Mouse (Mus musculus) heart, postnatal 0 days (tissue): Measurements from ENCODE around the gene Gm28897. TPM values are rescaled to one million over a fixed set of nuclear protein-coding genes. Genes with fewer than 3 reads are reported as not detected.
"Not testable (repeated sequence)": the region's sequence is repeated elsewhere in the genome, so short reads cannot be mapped to it uniquely, and the experiment has no call there.

Source experiments
- ATAC-seq: fragments of 200-750 bp; cut with Nextera tagmentation; 2 replicates; pipeline ENCODE4 v1.8.0; 2017; ENCODE audit warnings: low read depth, moderate number of reproducible peaks, moderate library complexity; ENCODE audit not compliant: insufficient read depth
- DNase-seq: peaks from one replicate; pipeline ENCODE4 v3.0.0-alpha.2; 2016; ENCODE audit warnings: low spot score
- H3K27ac ChIP-seq: fragments of 300-500 bp; sonication (generic); 2 replicates; pipeline ENCODE4 v1.5.1; 2014; ENCODE audit warnings: low read depth, mild to moderate bottlenecking
- H3K27me3 ChIP-seq: fragments of 300-500 bp; sonication (generic); 2 replicates; pipeline ENCODE4 v1.6.1; 2014; ENCODE audit warnings: low read length, mixed read lengths; ENCODE audit not compliant: control insufficient read depth, insufficient read depth
- H3K36me3 ChIP-seq: fragments of 300-500 bp; sonication (generic); replicated peaks from 2 replicates; pipeline ENCODE4 v1.6.1; 2014; ENCODE audit warnings: low read length, mixed read lengths; ENCODE audit not compliant: control insufficient read depth, insufficient read depth
- H3K4me1 ChIP-seq: fragments of 300-500 bp; sonication (generic); 2 replicates; pipeline ENCODE4 v1.6.1; 2014; ENCODE audit warnings: antibody characterized with exemption; ENCODE audit not compliant: control insufficient read depth, insufficient read depth
- H3K4me2 ChIP-seq: fragments of 300-500 bp; sonication (generic); 2 replicates; pipeline ENCODE4 v1.6.1; 2014; ENCODE audit warnings: low read depth, mild to moderate bottlenecking, low read length, moderate library complexity
- H3K4me3 ChIP-seq: fragments of 300-500 bp; sonication (generic); 2 replicates; pipeline ENCODE4 v1.5.1; 2014; ENCODE audit warnings: low read depth, low read length
- H3K9ac ChIP-seq: fragments of 300-500 bp; sonication (generic); replicated peaks from 2 replicates; pipeline ENCODE4 v1.6.1; 2014; ENCODE audit warnings: low read depth, low read length, mixed read lengths
- H3K9me3 ChIP-seq: fragments of 300-500 bp; sonication (generic); replicated peaks from 2 replicates; pipeline ENCODE4 v1.6.1; 2016; ENCODE audit warnings: low read length; ENCODE audit not compliant: control insufficient read depth
- WGBS: fragments of 180-500 bp; shearing (Covaris S2); extraction: QIAGEN DNeasy Blood & Tissue Kit; methylation state at CpG from one replicate; pipeline ENCODE4 v1.1.7; 2014; 5-methylcytosine and 5-hydroxymethylcytosine counted together
- polyA plus RNA-seq: library from polyadenylated mRNA; unstranded; fragments of >200 nt; fragmentation: Nextera tagmentation; extraction: Ambion mirVana; gene quantifications from 2 replicates; pipeline ENCODE4 v1.2.1, GENCODE M21; 2015
- total RNA-seq: library from RNA; depleted of rRNA; stranded (reverse); fragments of >200 nt; gene quantifications from 2 replicates; pipeline ENCODE4 v1.2.3, GENCODE M21; 2014; ENCODE audit warnings: low replicate concordance; rRNA removed

Gene Gm28897
- total RNA-seq (not detected in 2 replicates), polyA plus RNA-seq (not detected in 2 replicates)

GRCm38 (mm10) chrY:80926695-80927094 lies at the start of gene Gm28897:
TSS of gene Gm28897 (plus strand) at chrY:80926995.
- DNase-seq, ATAC-seq, H3K4me3 ChIP-seq, H3K36me3 ChIP-seq, H3K4me2 ChIP-seq, H3K4me1 ChIP-seq, H3K9me3 ChIP-seq, H3K27ac ChIP-seq, H3K9ac ChIP-seq, H3K27me3 ChIP-seq: not testable (repeated sequence)
- no CpG with 5 or more reads among the region's 6 CpGs for WGBS
